Mouse (Mus musculus) right cerebral cortex, postnatal 10 days (tissue): ENCODE results near the gene Stab1.

Experiments
- DNase-seq, 2 experiments: peaks; one replicate each; pipeline ENCODE4 v3.0.0; 2021; ENCODE audit warnings: low spot score in 2 of 2

Stab1 gene

DNA sequence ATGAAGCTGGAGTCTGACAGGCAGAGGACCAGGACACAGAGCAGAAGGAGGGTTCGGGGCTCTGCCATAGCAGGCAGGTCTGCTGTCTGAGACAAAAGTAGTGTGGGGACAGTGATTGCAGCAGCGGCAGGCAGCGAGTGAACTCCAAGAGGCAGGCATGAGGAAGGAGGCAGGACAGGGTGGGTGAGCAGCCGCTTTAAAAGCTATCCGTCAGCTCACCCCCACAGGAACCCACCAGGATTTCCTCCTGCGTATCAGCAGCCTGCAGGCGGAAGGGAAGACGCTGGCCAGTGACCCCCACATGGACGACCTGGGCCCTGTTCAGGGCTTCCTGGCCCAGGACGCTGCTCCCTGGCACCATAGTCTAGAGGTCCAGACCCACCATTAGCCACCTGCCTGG, at the start of gene Stab1:
Stab1 (minus strand) TSS at position 217 of the 400 bp plus-strand sequence.
- no peak for DNase-seq

DNA sequence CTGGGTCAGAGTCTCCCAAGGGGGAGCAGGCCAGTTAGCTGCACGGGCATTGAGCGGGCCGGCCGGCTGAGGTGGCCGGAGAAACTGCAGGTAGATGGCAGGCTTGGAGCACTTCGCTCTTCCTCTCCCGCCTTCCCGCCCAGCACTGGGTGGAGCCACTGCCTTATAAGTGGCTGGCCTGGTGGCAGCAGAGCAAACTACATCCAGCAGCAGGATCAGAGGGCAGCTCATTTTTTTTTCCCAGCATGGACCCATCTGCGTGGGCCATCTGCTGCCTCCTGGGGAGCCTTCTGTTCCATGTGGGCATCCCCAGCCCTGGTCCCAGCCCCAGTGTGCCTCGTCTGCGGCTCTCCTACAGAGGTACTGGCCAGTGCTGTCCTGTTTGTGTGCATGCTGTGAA, 49.2 kb upstream of the Stab1 start, which contains the start of gene Sema3g:
Sema3g (plus strand) TSS at position 195 of the 400 bp plus-strand sequence.
- DNase-seq, result no peak

DNA sequence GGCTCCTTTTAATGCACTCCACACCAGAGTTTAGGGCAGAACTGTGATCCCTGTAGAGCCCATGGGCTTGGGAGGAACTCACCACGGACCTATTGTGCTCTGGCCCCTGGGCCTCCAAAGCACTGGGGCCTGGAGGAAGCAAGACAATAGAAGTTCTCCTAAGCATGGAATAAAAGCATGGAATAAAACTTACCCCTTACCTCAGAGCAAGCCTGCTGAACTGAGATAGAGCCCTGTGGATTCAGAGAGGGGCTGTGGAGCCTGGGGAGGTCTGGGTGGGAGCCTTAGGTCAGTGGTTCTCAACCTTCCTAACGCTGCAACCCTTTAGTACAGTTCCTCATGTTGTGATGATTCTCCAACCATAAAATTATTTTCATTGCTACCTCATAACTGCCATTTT, 48.4 kb upstream of the Stab1 start, which contains the start of gene Nisch:
Nisch (minus strand) TSS at position 101 of the 400 bp plus-strand sequence.
- no peak for DNase-seq

DNA sequence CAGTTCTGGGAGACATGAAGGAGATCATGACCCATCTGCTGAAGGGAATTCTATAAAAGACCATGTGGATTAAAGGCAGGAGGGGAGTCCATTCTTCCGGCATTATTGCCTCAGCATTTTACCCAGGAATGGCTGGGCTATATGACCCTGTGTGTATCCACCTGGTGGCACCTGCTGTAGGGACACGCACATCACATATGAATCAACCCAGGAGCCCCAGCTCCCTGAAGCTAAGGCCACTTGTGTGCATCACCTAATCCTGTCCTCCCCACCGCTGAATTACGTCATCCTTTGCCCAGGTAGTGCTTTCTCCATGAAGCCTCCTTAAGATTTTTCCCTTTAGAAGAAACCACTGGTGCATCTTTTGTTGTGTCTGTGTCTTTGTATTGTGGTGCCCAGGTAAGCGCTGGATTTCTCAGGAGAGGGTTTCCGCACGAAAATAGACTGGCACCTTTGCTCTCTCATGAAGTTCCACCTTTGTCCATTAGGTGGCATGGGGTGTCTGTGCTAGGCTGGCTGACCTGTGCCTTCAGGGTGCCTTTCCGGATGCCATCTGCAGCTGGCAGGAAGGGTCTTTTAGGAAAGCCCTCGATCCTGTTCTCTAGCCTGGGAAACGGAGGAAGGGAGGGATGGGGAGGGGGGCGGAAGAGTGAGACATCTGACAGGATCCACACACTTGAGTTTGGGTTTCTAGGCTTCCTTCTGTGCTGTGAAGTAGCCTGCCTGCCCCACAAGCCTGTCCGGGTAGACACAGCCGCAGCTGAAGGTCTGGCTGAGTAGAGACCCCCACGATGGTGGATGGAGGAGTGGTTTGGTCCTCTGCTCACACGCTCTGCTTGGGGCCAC, 46.9 kb upstream of the Stab1 start:
- peak; percentile 56 to 65 for DNase-seq

DNA sequence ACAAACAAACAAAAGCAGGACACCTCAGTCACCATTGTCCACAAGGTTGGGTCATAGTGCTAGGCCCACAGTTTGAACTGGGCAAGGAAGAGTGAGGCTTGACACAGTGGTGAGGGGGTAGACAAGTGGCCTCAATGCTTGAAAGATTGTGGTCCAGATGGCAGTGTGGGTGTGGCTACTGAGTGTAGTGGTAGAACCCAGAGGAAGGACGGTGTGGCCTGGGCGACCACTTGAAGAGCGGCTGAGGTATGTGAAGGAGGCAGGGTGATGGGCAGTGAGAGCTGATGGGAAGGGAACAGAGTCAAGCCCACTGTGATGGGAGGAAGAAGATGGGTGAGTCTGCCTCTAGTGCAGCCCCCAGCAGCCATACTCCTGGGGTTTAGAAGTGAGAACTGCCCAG, 46.2 kb upstream of the Stab1 start:
- DNase-seq, result no peak

DNA sequence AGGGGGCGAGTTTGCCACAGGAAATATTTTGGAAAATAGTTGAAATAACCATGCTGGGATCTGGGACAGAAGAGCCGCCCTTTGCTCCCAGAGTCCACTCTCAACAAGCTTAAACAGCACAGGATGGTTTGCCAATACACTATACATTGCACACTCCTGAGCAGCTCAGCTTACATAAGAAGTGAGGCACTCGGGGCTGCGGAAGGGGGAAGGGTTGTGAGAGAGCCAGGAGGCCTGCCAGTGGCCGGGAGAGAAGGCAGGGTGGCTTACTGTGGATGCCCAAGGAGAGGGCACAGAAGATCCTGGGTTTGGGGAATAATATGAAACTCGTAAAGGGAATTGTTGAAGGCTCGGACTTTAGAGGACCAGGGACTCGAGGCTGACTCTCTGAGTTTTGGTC, 45.4 kb upstream of the Stab1 start:
- no peak for DNase-seq

DNA sequence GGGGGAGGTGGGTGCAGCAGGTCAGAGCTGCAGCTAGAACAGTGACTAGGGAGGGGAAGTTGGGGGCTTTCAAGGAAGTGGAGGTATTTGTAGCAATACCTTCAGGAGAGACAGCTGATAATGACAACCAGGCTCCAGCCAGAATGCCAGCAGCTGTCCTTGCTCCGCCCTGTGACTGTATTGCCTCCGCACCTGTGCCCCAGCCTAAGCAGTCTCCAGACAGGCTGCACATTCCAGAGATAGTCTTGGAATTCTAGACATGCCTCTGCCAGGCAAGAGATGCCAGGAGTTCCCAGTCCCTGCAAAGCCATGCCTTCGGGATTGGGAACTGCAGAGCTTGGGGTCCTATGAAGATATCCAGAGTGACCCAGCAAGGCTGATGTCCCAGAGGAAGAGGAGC, 44.1 kb upstream of the Stab1 start:
- DNase-seq, result no peak

DNA sequence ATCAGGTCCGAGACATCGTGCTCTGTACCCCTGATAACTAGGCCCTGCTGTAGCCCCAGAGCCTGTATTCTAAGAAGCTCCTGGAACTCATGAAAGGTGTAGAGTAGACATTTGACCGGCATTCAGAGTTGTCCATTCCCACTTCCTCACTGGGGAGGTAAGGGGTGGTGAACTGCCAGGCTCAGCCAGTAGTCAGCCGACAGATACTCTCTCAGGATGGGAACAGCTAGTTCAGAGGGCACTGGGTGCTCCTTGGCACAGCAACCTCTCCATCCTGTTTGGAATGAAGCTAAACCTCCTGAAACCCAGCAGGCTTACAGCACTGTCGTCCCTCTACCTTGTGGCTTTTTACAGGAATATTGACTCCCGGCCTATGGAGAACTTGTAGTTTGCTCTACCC, 43.4 kb upstream of the Stab1 start:
- no peak for DNase-seq

DNA sequence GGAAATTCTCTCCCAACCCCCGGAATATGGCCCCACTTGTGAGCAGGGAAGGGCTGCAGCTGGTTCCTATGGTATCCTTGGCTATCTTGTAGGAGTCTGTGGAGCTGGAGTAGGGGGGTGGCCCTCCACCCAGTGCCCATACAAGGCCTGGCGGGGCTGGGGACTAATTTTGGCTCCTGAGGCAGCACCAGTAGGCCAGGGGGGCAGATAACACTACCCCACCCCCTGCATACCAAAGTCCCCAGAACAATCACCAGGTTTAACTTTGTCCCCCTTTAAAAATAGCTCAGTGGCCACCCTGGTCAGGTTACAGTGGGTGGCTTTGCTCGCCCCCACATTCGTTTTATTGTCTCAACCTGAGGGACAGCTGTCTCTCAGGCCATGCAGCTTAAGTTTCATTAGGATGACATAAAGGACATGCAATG, 40.7 kb upstream of the Stab1 start:
- DNase-seq, result no peak

DNA sequence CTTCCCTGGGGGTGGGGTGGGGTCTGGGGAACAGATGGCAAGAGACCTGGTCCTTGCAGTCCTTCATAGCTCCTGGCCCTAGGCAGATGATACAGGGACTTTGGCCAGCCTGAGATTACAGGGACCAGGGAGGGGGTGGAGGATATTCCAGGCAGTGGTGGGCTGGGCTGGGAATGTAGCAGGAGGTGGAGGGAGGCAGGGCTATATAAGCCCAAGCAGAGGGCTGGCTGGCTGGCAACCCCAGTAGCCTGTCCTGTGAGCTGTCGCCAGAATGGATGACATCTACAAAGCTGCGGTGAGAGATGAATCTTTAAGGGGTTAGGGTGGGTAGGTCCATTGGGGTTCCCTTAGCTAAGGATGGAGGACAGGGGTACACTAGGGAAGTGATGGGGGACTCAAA, 39.6 kb upstream of the Stab1 start, which contains the start of gene Tnnc1:
Tnnc1 (plus strand) TSS at position 229 of the 400 bp plus-strand sequence.
- DNase-seq, result no peak

DNA sequence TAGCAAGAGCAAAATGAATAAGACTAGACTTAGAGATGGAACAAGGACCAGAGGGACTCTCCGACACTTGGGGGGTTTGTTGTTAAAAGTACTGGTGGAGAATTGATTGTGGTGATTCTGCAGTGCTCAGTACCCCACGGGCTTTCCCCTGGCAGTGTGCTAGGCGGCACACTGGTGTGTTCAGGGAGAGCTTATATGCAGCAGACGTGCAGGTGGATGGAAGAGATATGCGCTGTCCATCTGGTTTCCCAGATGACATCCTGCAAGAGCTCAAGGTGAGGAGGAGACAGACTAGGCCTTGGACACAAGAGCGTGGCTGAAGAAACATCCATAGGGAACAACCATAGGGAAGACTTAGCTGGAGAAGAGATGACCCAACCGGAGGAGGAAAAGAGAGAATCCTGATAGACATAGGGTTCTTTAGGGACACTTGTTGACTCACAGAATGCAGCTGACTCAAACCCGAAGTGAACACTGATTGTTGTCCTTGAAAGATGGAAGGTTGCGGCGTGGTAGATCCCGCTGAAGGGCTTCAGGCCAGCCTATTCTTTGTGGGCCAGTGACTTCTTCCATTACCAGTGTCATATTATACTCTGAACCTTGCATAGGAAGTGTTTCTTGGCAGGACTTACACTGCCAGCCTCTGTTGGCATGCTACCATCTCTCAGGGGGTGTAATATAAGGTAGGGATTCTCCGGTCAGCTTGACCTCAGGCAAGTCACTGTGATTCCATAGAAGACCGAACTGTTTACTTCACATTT, 38.8 kb upstream of the Stab1 start:
- peak in 1 of 2 experiments; percentile 51 for DNase-seq

DNA sequence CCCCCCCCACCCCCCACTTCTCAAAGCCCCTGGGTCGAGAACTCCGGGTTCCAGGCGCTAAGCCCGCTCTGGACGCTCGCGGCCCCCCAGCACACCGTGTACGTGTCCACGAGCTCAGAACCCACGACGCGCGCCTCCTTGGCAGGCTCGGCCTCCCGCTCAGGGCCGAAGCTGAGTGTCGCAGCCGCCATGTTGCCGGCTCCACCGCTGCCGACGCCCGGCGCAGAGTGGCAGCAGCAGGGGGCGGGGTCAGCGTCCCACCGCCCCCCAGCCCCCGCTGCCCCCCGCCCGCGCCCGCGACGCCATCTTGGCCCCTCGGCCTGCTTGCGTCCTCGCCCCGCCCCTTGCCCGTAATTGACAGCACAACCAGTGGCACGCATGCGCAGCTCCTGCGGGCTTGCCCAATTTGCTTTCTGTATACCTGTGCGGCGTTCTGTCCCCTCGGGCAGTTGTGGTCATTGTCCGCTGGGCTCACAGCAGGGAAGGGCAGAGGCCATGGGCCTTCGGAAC, 38.1 kb upstream of the Stab1 start:
- DNase-seq, result peak; percentile 97 to 98

DNA sequence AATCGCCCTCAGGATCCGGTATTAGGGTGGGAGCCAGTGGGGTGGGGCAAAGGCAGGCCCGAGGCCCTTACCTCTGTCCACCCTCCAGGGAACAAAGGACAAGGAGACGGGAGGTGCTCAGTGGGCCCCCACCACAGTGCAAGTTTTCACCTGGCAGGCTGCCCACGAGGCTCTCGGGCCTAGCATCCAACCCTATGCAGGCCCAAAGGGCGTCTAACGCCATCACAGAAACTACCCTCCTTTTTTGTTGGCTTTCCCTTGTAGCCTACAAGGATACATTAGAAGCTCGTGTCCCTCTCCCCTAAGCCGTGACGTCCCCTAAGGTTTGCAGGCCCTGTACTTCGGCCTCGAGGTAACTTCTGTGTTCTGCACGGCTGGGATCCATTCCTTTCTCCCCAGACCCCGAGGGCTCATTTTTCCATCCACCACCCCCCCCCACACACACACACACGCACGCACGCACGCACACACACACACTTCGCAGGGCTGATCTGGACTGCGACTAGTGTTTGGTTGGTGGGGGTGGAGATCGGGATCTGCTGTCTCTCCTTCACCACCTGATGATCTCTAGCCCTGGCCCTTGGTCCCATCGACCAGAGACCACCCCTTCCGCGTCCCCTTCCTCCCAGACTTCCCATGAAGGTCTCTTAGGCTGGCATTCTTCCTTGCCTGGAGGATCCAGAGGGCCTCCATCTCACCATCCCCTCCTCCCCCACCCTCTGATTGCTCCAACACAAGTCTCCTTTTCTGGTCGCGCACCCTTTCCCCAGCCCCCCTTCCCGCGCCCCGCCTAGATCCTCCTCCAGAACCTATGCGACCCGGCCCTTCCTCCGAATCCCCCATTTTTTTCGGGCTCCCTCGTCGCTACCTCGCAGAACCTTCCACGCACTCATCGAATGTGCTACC, 37.4 kb upstream of the Stab1 start:
- DNase-seq, result peak; percentile 64 to 72

DNA sequence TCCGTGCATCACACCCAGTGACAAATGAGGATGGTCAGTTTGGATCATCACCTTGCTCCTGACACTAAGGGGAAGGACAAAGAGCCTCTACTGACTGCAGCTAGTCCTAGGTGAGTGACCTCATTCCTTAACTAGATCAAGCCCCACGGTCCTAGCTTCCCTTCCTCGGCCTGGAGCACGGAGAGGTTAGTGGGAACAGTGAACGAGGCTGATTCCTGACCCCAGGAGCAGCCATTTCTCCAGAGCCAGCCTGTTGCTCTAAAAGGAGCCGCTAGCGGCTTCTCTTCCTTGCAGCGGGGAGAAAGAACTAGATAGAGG, 36.8 kb upstream of the Stab1 start:
- no peak for DNase-seq

DNA sequence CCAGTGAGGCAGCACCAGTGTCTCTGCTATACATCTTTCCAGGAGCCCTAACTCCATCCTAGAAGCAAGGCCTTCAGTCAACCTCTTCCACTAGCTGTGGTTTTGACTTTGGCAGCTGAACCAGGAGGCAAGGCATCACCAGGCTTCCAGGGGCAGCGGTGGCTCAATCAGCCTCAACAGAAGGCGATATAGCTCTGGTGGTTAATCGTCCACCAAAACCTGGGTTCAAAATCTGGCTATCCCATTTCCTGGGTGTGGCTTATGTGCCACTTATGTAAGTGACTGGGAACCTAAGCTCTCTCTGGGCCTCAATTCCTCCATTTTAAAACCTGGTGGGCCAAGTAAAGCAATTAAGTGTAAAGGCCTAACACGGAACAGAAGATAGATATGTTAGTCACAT, 36.4 kb upstream of the Stab1 start:
- DNase-seq, result no peak

DNA sequence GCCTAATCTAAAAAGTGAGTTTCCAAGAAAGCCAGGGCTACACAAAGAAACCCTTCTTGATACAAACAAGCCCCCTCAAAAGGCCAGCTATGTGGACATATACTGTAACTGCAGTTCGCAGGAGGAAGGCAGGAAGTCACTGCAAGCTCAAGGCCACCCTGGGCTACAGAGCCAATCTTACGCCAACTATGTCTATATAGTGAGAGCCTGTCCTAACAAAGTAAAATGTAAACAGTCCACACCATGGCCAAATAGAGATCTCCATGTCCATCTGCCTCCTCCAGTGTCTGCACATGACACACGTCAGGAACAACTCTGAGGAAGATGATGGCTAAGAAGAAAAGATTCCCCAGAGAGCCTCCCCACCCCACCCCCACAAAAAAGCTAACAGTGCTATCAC, 31.6 kb upstream of the Stab1 start:
- DNase-seq, result no peak

DNA sequence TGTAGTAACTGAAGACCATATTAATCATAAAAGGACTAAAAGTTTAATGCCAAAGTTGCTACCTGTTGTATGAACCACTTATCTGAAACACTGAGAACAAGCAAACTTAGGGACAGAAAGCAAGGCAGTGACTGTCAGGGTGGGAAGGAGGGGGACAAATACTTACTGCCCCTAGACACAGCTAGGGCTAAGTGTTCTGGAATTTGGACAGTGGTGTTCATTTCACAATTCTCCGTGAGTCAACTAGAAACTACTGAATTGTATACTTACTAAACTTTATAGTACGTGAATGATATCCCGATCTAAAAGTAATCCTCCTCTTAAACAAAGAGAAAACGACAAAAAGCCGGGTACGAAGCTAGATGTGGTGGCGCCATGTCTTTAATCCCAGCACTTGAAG, 31.2 kb upstream of the Stab1 start:
- no peak for DNase-seq

DNA sequence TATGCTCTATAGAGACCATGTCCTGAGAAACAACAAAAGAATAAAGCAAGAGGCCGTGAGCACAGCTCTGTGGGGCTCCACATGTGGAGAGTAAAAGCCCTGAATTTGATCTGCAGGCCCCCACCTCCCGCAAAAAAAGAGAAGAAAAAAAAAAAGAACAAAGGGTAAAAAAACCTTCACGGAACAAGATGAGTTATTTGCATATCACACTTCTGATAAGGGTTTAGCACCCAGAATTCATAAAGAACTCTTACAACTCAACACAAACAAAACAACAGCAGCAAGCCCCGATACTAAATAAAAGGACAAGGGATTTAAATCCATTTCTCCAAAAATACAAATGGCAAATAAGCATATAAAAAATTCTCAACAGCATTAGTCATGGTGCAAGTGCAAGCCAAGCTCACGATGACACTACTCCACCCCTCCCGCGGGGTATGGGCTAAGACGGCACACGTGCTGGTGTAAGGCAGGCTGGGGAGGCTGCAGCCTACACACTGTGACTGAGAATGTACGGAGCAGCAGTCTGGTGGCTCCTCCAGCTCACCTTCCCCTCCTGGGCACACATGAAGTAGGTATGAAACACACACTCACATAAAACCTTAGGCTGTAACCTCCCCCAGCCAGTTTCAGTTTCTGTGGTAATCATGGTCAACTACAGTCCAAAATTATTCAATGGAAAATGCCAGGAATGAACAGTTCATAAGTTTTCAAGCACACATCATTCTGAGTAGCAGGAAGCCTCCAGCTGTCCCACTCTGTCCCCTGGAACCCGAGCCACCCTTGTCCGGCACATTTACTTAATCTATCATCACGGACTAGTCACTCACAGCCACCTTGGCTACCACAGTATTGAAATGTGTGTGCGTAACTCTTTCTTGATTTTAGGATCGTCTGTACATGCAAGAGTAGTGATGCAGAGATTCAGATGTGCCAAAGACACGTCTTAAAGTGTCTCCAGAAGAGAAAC, 29.4 kb upstream of the Stab1 start:
- peak in 1 of 2 experiments; percentile 54 for DNase-seq

DNA sequence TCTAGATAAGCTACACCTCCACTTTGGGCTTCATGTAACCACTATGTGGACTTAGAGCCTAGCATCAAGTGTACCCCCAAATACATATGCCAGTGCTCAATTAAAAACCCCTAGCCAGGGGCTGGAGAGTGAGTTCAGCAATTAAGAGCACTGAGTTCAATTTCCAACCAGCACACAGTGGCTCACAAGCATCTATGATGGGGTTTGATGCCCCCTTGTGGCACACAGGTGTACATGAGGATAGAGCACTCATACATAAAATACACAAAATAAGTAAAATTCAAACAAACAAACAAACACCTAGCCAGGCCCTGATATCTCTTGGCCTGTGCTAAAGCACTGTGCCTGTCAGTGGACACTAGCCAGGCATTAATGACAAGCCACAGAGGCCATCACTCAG, 27.5 kb upstream of the Stab1 start:
- no peak for DNase-seq

DNA sequence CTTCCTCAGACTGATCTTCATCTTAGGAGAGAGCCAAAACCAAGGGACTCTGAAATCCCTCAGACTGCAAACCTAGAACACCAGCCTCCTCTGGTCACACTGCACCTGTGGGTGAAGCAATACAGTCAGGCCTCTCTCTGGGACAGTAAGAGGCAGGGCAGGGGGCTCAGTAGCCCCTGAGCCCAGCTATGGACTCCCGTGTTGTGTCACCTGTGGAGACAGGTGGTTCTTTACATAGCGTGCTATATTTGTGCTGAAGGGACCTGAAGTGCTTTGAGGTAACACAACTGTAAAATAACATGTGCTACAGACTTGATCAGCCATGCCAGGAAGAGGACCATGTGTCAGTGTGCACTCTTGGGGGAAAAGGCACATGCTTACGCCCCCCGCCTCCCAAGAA, 27.1 kb upstream of the Stab1 start:
- no peak for DNase-seq
